Mouse (Mus musculus): ENCODE results near the gene Elovl5. TPM values are rescaled to one million over a fixed set of nuclear protein-coding genes. Genes with fewer than 3 reads are reported as not detected.

Gene Elovl5
- polyA plus RNA-seq, 1 experiment from 2014 or later: 61.6 TPM

Other genes with a start within 250 kb of the Elovl5 start
- gene Gclc, start 162.8 kb upstream of the Elovl5 start, polyA plus RNA-seq (2015; fragmentation: Nextera tagmentation; extraction: Ambion mirVana): 17.2 and 17.5 TPM in 2 replicates
- gene Gcm1, start 134.6 kb downstream of the Elovl5 start, polyA plus RNA-seq (2015; fragmentation: Nextera tagmentation; extraction: Ambion mirVana): not detected in 2 replicates
- gene Fbxo9, start 191.7 kb downstream of the Elovl5 start, polyA plus RNA-seq (2015; fragmentation: Nextera tagmentation; extraction: Ambion mirVana): 32.4 and 36.3 TPM in 2 replicates
- gene Ick, start 191.8 kb downstream of the Elovl5 start, polyA plus RNA-seq (2015; fragmentation: Nextera tagmentation; extraction: Ambion mirVana): 34.3 and 34.6 TPM in 2 replicates

Measured in forebrain, embryonic 13.5 days (tissue).